Mouse (Mus musculus) heart, adult 8-10 months (tissue): ENCODE measurements around the gene Asf1b. TPM values are rescaled to one million over a fixed set of nuclear protein-coding genes. Genes with fewer than 3 reads are reported as not detected.
"Not testable (repeated sequence)": the region's sequence is repeated elsewhere in the genome, so short reads cannot be mapped to it uniquely, and the experiment has no call there.

Experiments used
- DNase-seq: peaks from one replicate; pipeline ENCODE4 v3.0.0; 2022; ENCODE audit warnings: low spot score
- total RNA-seq, 4 experiments: library from RNA; stranded (reverse); gene quantifications; 2 replicates each; pipeline ENCODE4 v1.2.4; 2022

Asf1b gene
- total RNA-seq, 4 experiments from 2014 or later: 0.81 to 2.4 (median 1.7) TPM

- no peak for DNase-seq
Observed at GRCm38 (mm10) chr8:83956789-83957188, 1.5 kb downstream of the Asf1b start.

- DNase-seq: peak; percentile 65
Observed at GRCm38 (mm10) chr8:83964015-83964765, 8.9 kb downstream of the Asf1b start.

GRCm38 (mm10) chr8:83967701-83968100, 12.4 kb downstream of the Asf1b start:
- DNase-seq: no peak

GRCm38 (mm10) chr8:83971121-83971520, 15.8 kb downstream of the Asf1b start:
- DNase-seq: no peak

- DNase-seq: no peak
Observed at GRCm38 (mm10) chr8:83971661-83972060, 16.4 kb downstream of the Asf1b start.

GRCm38 (mm10) chr8:83972150-83973120, 17.1 kb downstream of the Asf1b start, which contains the start of gene Prkaca:
TSS of gene Prkaca (plus strand) at chr8:83972993.
- DNase-seq: peak; percentile 99

- no peak for DNase-seq
Observed at GRCm38 (mm10) chr8:83973161-83974031, 18.1 kb downstream of the Asf1b start.

- DNase-seq: no peak
Observed at GRCm38 (mm10) chr8:83974521-83974920, 19.2 kb downstream of the Asf1b start.

- no peak for DNase-seq
Observed at GRCm38 (mm10) chr8:83976101-83976630, 20.9 kb downstream of the Asf1b start.

GRCm38 (mm10) chr8:83976779-83977350, 21.6 kb downstream of the Asf1b start:
- DNase-seq: no peak

GRCm38 (mm10) chr8:83977646-83978045, 22.3 kb downstream of the Asf1b start:
- DNase-seq: no peak

GRCm38 (mm10) chr8:83978200-83978599, 22.9 kb downstream of the Asf1b start:
- DNase-seq: no peak

- DNase-seq: peak; percentile 58
Observed at GRCm38 (mm10) chr8:83980250-83980649, 24.9 kb downstream of the Asf1b start.

GRCm38 (mm10) chr8:83980845-83981244, 25.5 kb downstream of the Asf1b start:
- no peak for DNase-seq

GRCm38 (mm10) chr8:83981533-83981932, 26.2 kb downstream of the Asf1b start:
- DNase-seq: no peak

GRCm38 (mm10) chr8:83982449-83982848, 27.1 kb downstream of the Asf1b start:
- no peak for DNase-seq

- DNase-seq: not testable (repeated sequence)
Observed at GRCm38 (mm10) chr8:83983222-83983621, 27.9 kb downstream of the Asf1b start.

- no peak for DNase-seq
Observed at GRCm38 (mm10) chr8:83989243-83989642, 33.9 kb downstream of the Asf1b start.

GRCm38 (mm10) chr8:83990170-83990569, 34.9 kb downstream of the Asf1b start:
- DNase-seq: no peak

- no peak for DNase-seq
Observed at GRCm38 (mm10) chr8:83992488-83992887, 37.2 kb downstream of the Asf1b start.

- no peak for DNase-seq
Observed at GRCm38 (mm10) chr8:83994030-83994429, 38.7 kb downstream of the Asf1b start.
